Mouse (Mus musculus): Measurements from ENCODE around the gene Nlrp6.

- TF ChIP-seq CTCF (IDR thresholded peaks at IDR 0.05; ENCODE audit: low read depth, low read length) (no peak), POLR2A (IDR thresholded peaks at IDR 0.05; ENCODE audit: insufficient read depth, low read length) (no peak), EP300 (IDR thresholded peaks at IDR 0.05; ENCODE audit: insufficient read depth, low read depth, low read length) (no peak)
These were observed 22.8 kb upstream of the Nlrp6 start for GRCm38 (mm10) chr7:140897863-140898262.
